Mouse (Mus musculus) heart, postnatal 0 days (tissue): ENCODE measurements at regions not wholly inside any gene's neighbourhood (a gene's known extent, or its start where the extent isn't known, plus 50 kb on each side); places are given as distances from the start of the nearest gene placed in this dataset.

ENCODE experiments used
- ATAC-seq: fragments of 200-750 bp; cut with Nextera tagmentation; 2 replicates; pipeline ENCODE4 v1.8.0; 2017; ENCODE audit warnings: low read depth, moderate number of reproducible peaks, moderate library complexity; ENCODE audit not compliant: insufficient read depth
- DNase-seq: peaks from one replicate; pipeline ENCODE4 v3.0.0-alpha.2; 2016; ENCODE audit warnings: low spot score
- H3K27ac ChIP-seq: fragments of 300-500 bp; sonication (generic); 2 replicates; pipeline ENCODE4 v1.5.1; 2014; ENCODE audit warnings: low read depth, mild to moderate bottlenecking
- H3K27me3 ChIP-seq: fragments of 300-500 bp; sonication (generic); 2 replicates; pipeline ENCODE4 v1.6.1; 2014; ENCODE audit warnings: low read length, mixed read lengths; ENCODE audit not compliant: control insufficient read depth, insufficient read depth
- H3K36me3 ChIP-seq: fragments of 300-500 bp; sonication (generic); replicated peaks from 2 replicates; pipeline ENCODE4 v1.6.1; 2014; ENCODE audit warnings: low read length, mixed read lengths; ENCODE audit not compliant: control insufficient read depth, insufficient read depth
- H3K4me1 ChIP-seq: fragments of 300-500 bp; sonication (generic); 2 replicates; pipeline ENCODE4 v1.6.1; 2014; ENCODE audit warnings: antibody characterized with exemption; ENCODE audit not compliant: control insufficient read depth, insufficient read depth
- H3K4me2 ChIP-seq: fragments of 300-500 bp; sonication (generic); 2 replicates; pipeline ENCODE4 v1.6.1; 2014; ENCODE audit warnings: low read depth, mild to moderate bottlenecking, low read length, moderate library complexity
- H3K4me3 ChIP-seq: fragments of 300-500 bp; sonication (generic); 2 replicates; pipeline ENCODE4 v1.5.1; 2014; ENCODE audit warnings: low read depth, low read length
- H3K9ac ChIP-seq: fragments of 300-500 bp; sonication (generic); replicated peaks from 2 replicates; pipeline ENCODE4 v1.6.1; 2014; ENCODE audit warnings: low read depth, low read length, mixed read lengths
- H3K9me3 ChIP-seq: fragments of 300-500 bp; sonication (generic); replicated peaks from 2 replicates; pipeline ENCODE4 v1.6.1; 2016; ENCODE audit warnings: low read length; ENCODE audit not compliant: control insufficient read depth
- CTCF ChIP-seq: IDR thresholded peaks from 2 replicates; pipeline ENCODE4 v1.5.1; 2016; ENCODE audit warnings: antibody characterized with exemption, control low read depth, low read depth
- EP300 ChIP-seq: IDR thresholded peaks from 2 replicates; pipeline ENCODE4 v1.6.1; 2016; ENCODE audit warnings: antibody characterized with exemption, low read depth
- WGBS: fragments of 180-500 bp; shearing (Covaris S2); extraction: QIAGEN DNeasy Blood & Tissue Kit; methylation state at CpG from one replicate; pipeline ENCODE4 v1.1.7; 2014; 5-methylcytosine and 5-hydroxymethylcytosine counted together

- H3K27me3 ChIP-seq, result no peaks in the 10 kb centered on the region
- 76% methylated on average over 7 of the region's 7 CpGs for WGBS
- no peak overlapping the region for H3K27ac ChIP-seq
- H3K36me3 ChIP-seq, result no peaks in the 10 kb centered on the region
- ATAC-seq (no peak), DNase-seq (no peak)
- H3K9me3 ChIP-seq, result no peaks in the 10 kb centered on the region
- no peak overlapping the region for H3K4me3 ChIP-seq
- H3K4me2 ChIP-seq, result no peak overlapping the region
- H3K9ac ChIP-seq, result no peak overlapping the region
- TF ChIP-seq EP300 (no peak), CTCF (no peak)
- peaks cover 15% of the 10 kb centered on the region for H3K4me1 ChIP-seq
Observed at GRCm38 (mm10) chr2:166355944-166356343, 200.5 kb upstream of the Sulf2 start.

GRCm38 (mm10) chr2:166355446-166355845 lies 200.0 kb upstream of the Sulf2 start:
- Histone ChIP-seq H3K9me3 (no peaks in the 10 kb centered on the region), H3K27me3 (no peaks in the 10 kb centered on the region), H3K27ac (no peak overlapping the region), H3K4me2 (no peak overlapping the region), H3K9ac (no peak overlapping the region), H3K36me3 (no peaks in the 10 kb centered on the region), H3K4me1 (peaks cover 15% of the 10 kb centered on the region), H3K4me3 (no peak overlapping the region)
- DNase-seq (no peak), ATAC-seq (no peak)
- TF ChIP-seq EP300 (no peak), CTCF (no peak)
- 56% methylated on average over 6 of the region's 6 CpGs for WGBS

- H3K9ac ChIP-seq, result no peak overlapping the region
- TF ChIP-seq CTCF (no peak), EP300 (no peak)
- DNase-seq (no peak), ATAC-seq (no peak)
- no peaks in the 10 kb centered on the region for H3K9me3 ChIP-seq
- H3K27me3 ChIP-seq, result no peaks in the 10 kb centered on the region
- no peak overlapping the region for H3K4me3 ChIP-seq
- H3K4me2 ChIP-seq, result no peak overlapping the region
- no peaks in the 10 kb centered on the region for H3K36me3 ChIP-seq
- peaks cover 15% of the 10 kb centered on the region for H3K4me1 ChIP-seq
- no peak overlapping the region for H3K27ac ChIP-seq
- 92% methylated on average over 4 of the region's 4 CpGs for WGBS
Observed at GRCm38 (mm10) chr2:166354391-166354790, 198.9 kb upstream of the Sulf2 start.

- Histone ChIP-seq H3K9me3 (no peaks in the 10 kb centered on the region), H3K4me3 (no peak overlapping the region), H3K27ac (no peak overlapping the region), H3K9ac (no peak overlapping the region), H3K36me3 (no peaks in the 10 kb centered on the region), H3K4me2 (no peak overlapping the region), H3K4me1 (peaks cover 15% of the 10 kb centered on the region), H3K27me3 (no peaks in the 10 kb centered on the region)
- TF ChIP-seq EP300, result no peak
- no peak for TF ChIP-seq CTCF
- peak; percentile 40; the same call in 1 of the 2 replicates for ATAC-seq
- WGBS, result 63% methylated on average over 12 of the region's 12 CpGs
- DNase-seq, result peak; percentile 43
Observed at GRCm38 (mm10) chr2:166353447-166354111, 198.1 kb upstream of the Sulf2 start.

- Histone ChIP-seq H3K9ac (no peak overlapping the region), H3K9me3 (no peaks in the 10 kb centered on the region), H3K36me3 (no peaks in the 10 kb centered on the region), H3K4me1 (peaks cover 15% of the 10 kb centered on the region; the same call in 1 of the 2 replicates), H3K4me3 (no peak overlapping the region), H3K27ac (no peak overlapping the region), H3K27me3 (no peaks in the 10 kb centered on the region), H3K4me2 (no peak overlapping the region)
- DNase-seq, result no peak
- ATAC-seq, result no peak
- 90% methylated on average over 5 of the region's 5 CpGs for WGBS
- TF ChIP-seq CTCF, result no peak
- TF ChIP-seq EP300, result no peak
Observed at GRCm38 (mm10) chr2:166351984-166352383, 196.5 kb upstream of the Sulf2 start.

DNA sequence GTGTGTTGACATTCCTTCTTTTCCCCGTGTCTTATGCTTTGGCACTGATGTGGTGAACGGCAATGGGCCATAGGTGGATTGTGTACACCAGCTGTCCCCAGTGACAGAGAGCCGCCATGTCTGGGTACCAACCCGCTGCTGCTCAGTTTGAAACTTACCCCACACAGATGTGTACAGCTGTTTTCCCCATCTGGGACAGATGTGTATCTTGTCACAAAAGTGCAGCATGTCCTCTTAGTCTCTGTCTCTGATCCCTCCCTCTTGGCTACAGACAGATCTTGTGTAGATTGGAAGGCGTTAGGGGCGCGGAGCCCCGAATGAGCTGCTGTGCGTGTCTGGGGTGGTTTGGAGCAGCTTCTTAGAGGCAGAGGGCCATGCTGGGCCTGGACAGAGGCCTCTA lies 196.1 kb upstream of the Sulf2 start:
- H3K4me1 ChIP-seq, result peaks cover 16% of the 10 kb centered on the region; the same call in 1 of the 2 replicates
- ATAC-seq (no peak), DNase-seq (no peak)
- no peaks in the 10 kb centered on the region for H3K9me3 ChIP-seq
- no peak overlapping the region for H3K4me2 ChIP-seq
- no peak overlapping the region for H3K4me3 ChIP-seq
- H3K36me3 ChIP-seq, result no peaks in the 10 kb centered on the region
- no peak overlapping the region for H3K9ac ChIP-seq
- H3K27me3 ChIP-seq, result no peaks in the 10 kb centered on the region
- WGBS, result 91% methylated on average over 9 of the region's 9 CpGs
- no peak for TF ChIP-seq CTCF
- no peak for TF ChIP-seq EP300
- H3K27ac ChIP-seq, result no peak overlapping the region
